Mouse (Mus musculus) 3134 (cell line): ENCODE measurements at regions not wholly inside any gene's neighbourhood (a gene's known extent, or its start where the extent isn't known, plus 50 kb on each side); places are given as distances from the start of the nearest gene placed in this dataset.

Experiments used
- DNase-seq: peaks from one replicate; pipeline ENCODE4 v3.0.0-alpha.2; 2011; ENCODE audit warnings: low spot score; ENCODE audit not compliant: insufficient read length; ENCODE audit errors: extremely low read depth

- DNase-seq, result no peak
These were observed 300.2 kb upstream of the Mpdz start for GRCm38 (mm10) chr4:81742536-81743459.

GRCm38 (mm10) chr4:81734391-81734790 is 291.8 kb upstream of the Mpdz start:
- no peak for DNase-seq

GRCm38 (mm10) chr4:81730386-81730785 is 287.8 kb upstream of the Mpdz start:
- no peak for DNase-seq

DNA sequence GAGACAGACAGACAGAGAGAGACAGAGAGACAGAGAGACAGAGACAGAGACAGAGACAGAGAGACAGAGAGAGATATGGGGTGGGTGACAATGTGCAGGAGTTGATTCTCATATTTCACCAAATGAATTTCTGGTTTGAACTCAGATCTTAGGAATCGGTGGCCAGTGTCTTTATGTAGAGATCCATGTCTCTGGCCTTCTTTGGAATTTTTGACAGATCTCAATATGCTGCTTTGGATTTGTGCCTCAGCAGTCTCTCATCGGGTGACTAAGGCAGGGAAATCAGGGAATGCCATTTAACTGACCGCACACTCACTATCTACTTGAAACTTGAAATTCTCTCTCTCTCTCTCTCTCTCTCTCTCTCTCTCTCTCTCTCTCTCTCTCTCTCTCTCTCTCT is 286.3 kb upstream of the Mpdz start:
- no peak for DNase-seq

DNA sequence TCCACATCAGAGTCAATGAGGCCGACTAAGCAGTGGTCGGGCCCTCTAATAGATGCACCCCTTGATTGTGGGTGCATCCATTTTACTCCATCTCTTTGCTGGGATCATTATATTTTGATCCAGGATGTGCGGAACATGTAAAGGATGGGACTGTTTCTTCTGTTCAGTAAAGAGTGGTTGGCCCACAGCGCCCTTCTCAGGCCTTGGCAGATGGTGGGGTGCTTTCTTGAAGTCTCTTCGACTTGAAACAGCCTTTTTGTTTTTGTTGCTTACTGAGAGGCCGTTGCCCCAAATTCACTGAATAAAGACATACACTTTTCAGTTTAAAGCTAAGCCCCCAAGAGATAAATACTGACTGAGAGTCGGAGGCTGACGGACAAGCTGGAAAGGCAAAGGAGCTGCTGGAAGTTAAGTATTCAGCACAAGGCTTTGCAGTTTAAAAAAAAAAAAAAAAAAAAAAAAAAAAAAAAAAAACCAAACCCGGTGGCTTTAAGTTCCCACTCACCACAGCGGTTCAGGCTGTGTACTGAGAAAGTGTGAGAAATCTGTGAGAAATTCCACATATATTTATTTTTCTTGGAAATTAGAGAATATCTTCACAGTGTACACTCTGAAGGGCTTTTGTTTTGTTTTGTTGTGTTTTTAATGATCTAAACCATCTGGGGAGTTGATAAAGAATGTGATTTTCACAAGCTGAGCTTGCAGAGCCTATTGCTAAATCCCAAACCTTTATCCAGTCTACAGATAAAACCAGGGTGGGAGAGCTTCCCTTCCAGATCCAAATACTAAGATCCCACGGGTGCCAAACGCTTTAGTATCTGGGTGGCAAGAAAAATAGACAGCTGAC is 285.3 kb upstream of the Mpdz start:
- no peak for DNase-seq

DNA sequence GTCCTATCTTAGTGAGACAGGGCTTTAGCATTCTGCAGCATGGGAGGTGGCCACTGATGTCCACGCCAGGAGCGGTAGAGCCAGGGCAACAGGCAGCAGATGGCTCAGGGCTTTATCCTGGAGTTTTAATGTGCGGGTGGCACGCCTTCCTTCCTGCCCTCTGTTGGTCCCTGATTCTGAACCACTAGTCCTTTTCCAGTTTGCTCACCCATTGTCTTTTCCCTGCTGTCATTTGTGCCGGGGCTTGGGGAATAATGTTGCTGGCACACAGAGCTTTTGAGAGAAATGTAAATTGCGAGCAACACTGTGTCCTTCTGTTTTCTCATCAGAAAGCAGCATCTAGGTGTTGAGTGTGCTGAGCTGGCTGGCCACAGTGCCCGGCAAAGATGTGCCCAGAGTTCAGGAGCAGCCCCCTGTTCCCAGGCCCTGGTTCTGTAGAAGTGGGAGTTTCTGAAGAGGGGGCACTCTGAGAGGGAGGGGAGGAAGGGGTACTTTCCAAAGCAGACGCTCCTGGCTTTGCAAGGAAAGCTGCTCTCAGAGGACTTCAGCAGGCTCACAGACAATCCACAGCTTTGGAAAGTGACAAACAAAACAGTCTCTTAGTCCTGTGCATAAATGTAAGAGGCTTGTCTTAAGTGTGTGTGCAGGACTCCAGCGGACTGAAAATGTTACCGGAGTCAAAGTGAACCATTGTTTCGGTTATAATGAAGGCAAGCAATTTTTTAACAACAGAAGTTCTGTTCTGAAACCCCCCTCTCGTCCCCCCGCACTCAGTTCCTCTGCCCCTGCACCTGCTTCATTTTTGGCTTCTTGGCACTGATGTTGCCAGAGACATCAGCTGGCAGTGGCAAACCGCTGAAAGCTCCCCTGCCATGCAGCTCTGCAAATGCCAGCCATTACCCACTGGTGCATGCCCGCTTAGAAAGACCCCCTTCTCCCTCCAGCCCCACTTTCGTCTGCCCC is 284.4 kb upstream of the Mpdz start:
- DNase-seq, result no peak

DNA sequence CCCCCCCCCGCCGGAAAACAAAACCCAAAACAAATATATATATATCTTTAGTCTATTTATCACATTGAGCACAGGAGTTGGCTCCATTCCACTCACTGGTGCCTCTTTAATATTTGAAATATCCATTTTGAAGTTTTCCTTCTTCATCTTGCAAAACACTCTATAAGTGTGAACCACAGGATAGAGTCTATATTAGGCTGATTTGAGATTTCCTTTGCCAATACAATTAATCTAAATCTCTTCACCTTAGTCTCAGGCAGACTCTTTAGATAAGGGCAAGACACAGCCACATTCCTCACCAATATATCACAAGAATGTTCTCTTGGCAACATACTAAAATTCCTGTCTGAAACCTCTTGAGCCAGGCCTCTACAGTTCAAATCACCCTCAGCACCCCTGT is 282.1 kb upstream of the Mpdz start:
- DNase-seq, result no peak

GRCm38 (mm10) chr4:81712378-81712777 is 269.8 kb upstream of the Mpdz start:
- DNase-seq, result no peak

DNA sequence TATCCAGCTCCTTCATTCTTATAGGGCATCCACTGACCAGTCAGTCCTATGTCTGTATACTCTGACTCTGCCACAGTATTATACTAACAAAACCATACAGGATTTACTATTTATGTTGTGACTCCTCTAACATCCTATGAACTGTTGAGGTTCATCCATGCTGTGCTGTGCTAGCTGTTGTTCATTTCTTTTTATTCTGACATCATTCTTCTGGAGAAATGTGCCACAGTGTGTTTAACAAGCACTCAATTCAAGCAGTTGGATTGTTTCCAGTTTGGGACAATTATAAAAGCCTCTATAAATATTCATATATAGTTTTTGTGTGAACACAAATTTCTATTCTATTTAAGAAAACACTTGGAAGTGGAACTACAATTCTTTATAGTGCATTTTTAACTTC is 252.6 kb upstream of the Mpdz start:
- DNase-seq, result no peak

GRCm38 (mm10) chr4:81677205-81677604 is 234.6 kb upstream of the Mpdz start:
- no peak for DNase-seq

DNA sequence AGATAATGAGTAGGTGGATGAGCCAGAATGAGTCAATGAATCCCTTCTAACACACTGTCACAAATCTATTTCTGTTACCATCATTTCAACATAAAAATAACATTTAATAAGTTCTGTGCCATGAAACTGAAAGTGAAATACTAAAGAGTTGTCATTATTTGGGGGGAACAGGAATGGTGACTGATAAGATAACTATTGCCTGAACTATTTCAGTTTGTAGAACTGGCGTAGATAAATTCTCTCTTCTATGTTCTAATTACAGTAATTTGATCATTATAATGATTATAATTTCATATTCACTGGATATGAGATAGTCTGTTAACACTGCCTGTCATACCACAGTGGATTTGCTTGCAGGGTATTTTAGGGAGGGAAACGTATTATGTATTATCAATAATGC is 232.3 kb upstream of the Mpdz start:
- no peak for DNase-seq

DNA sequence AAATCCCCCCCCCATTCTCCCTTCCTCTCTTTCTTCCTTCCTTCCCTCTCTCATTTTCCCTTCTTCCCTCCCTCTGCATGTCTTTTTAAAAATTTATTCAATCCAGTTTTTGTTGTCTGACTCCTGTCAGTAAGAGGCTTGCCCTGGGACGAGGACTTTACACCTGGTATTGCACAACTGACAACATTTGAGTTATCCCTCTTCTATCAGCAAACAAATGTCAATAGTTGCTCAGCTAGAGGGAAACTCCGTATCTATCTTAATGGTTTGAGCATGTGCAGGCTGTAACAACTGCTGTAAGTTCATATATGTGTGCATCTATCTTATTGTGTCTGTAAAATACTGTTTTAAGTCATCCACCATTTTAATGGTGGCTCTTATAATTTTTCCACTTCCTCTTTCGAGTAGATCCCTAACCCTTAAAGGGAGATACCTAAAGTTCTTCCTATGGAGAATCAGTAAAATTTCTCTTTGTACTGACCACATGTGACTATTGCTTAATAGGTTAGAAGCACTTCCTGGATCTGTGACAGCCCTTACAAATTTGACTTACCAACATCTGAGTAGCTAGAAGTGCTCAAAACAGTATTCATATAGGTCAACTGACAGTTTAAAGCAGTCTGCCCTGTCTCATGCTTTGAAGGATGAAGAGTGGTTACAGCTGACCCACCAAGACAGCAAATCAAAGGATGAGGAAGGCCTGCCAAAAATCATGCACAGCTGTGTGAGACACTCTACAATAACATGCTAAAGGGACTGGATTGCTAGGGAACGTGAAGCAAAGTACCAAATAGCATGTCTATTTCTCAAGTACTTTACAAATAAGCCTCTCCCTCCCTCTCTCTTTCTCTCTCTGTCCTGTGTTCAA is 231.0 kb upstream of the Mpdz start:
- no peak for DNase-seq

GRCm38 (mm10) chr4:81671986-81672385 is 229.4 kb upstream of the Mpdz start:
- DNase-seq, result no peak

GRCm38 (mm10) chr4:81669181-81669580 is 226.6 kb upstream of the Mpdz start:
- no peak for DNase-seq

- DNase-seq, result no peak
These were observed 218.5 kb upstream of the Mpdz start for GRCm38 (mm10) chr4:81661096-81661495.

DNA sequence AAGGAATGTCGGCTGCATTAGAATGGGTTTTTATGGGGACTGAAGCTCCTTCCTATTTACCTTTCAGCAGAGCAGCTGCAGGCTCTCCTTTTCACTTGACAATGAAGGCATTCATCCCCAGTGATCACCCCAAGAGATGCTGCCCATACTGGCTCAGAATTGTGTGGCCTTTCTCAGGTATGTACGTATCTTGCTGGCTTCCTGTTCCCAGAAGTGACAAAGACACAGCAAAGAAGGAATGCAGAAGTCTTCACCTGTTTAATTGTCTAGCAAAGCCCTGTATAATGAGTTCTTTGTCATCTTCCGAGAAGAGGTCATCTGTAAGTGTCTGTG is 185.8 kb upstream of the Mpdz start:
- DNase-seq, result no peak

GRCm38 (mm10) chr4:81627714-81628495 is 185.3 kb upstream of the Mpdz start:
- DNase-seq, result no peak

DNA sequence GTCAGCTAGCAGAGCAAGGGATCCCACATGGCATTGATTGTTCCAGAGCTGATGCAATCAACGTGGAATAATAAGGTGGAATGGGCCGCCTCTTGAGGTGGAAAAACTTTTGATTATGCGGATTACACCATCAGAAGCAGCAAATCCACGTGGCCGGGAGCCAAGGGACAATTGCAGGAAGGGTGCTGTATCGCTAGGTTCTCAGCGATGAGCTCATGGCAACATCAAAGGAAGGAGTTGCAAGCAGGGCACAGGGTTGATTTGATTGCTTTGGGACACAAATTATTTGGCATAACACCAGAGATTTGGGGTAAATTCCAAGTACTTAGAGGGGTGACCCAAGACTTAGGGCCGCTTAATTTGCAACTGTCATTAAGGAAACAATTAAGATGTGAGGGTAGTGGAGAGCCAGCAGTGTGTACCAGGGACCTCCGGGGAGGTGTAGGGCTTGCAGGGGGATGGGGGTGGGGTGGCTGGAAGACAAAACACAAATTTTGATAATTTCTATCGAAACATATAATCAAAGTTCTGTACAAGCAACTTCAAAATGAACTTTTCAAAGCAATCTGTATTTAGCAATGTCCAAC is 182.8 kb upstream of the Mpdz start:
- DNase-seq, result no peak

DNA sequence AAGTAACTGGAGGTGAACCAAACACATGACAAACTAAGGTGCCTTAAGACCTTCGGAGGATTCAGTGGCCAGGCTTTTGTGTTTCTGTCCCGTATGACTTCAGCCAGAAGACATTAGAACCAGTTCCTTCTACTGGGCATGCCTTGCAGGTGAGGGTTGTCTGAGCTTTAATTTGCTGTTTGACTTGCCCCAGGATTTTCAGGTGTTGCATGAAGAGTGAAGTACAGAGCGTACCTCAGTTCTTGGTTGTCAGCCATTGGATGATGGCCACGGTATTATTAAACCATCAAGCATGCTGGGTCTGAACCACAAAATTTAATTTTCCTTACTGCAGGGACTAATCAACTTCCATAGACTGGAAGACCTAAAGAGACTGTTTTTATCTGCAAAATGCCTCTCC is 181.5 kb upstream of the Mpdz start:
- DNase-seq, result no peak
